Mouse (Mus musculus): ENCODE results near the gene Wipf1.

GRCm38 (mm10) chr2:73545556-73545955 lies 16.0 kb upstream of the Wipf1 start:
- TF ChIP-seq CTCF (IDR thresholded peaks at IDR 0.05; ENCODE audit: control insufficient read depth, insufficient read depth, insufficient read length) (no peak), CEBPB (IDR thresholded peaks at IDR 0.05; ENCODE audit: low read depth) (no peak), MYOD1 (IDR thresholded peaks at IDR 0.05; ENCODE audit: control insufficient read depth, insufficient read length, low read depth) (no peak), MAX (IDR thresholded peaks at IDR 0.05) (no peak), USF1 (IDR thresholded peaks at IDR 0.05; ENCODE audit: low read depth) (no peak)

All from C2C12 (cell line).